Mouse (Mus musculus): ENCODE measurements around the gene Svep1. TPM values are rescaled to one million over a fixed set of nuclear protein-coding genes. Genes with fewer than 3 reads are reported as not detected.
A peak's percentile ranks its signal among the peaks of the same experiment; 100 is the strongest.

Gene Svep1
- total RNA-seq, 2 experiments from 2014 or later, result 5.1 to 7.5 TPM

- Histone ChIP-seq H3K4me3 (no peak overlapping the region), H3K27ac (no peak overlapping the region)
- intact Hi-C loops (cut with DNase I), result no loop called here
- TF ChIP-seq CTCF (IDR thresholded peaks at IDR 0.05), result no peak
- no peak for DNase-seq
Measured at GRCm38 (mm10) chr4:58055653-58056052, 151.0 kb downstream of the Svep1 start.

GRCm38 (mm10) chr4:58054441-58054840 lies 152.2 kb downstream of the Svep1 start:
- DNase-seq, result no peak
- intact Hi-C loops (cut with DNase I), result no loop called here
- no peak for TF ChIP-seq CTCF (IDR thresholded peaks at IDR 0.05)

GRCm38 (mm10) chr4:58050746-58051145 lies 155.9 kb downstream of the Svep1 start:
- no peak for TF ChIP-seq CTCF (IDR thresholded peaks at IDR 0.05)
- DNase-seq, result no peak
- intact Hi-C loops (cut with DNase I), result no loop called here
- Histone ChIP-seq H3K27ac (no peak overlapping the region), H3K4me3 (no peak overlapping the region)

More at GRCm38 (mm10) chr4:58054441-58054840, 152.2 kb downstream of the Svep1 start:
- Histone ChIP-seq H3K4me3 (no peak overlapping the region), H3K27ac (no peak overlapping the region)

- Histone ChIP-seq H3K27ac (no peak overlapping the region), H3K4me3 (no peak overlapping the region)
- intact Hi-C loops (cut with DNase I), result no loop called here
- no peak for TF ChIP-seq CTCF (IDR thresholded peaks at IDR 0.05)
- no peak for DNase-seq
Measured at GRCm38 (mm10) chr4:58050276-58050675, 156.4 kb downstream of the Svep1 start.

GRCm38 (mm10) chr4:58044833-58045232 lies 161.8 kb downstream of the Svep1 start:
- intact Hi-C loops (cut with DNase I), result no loop called here
- no peak for DNase-seq
- no peak overlapping the region for H3K27ac ChIP-seq
- no peak for TF ChIP-seq CTCF (IDR thresholded peaks at IDR 0.05)
- H3K4me3 ChIP-seq, result no peak overlapping the region

DNA sequence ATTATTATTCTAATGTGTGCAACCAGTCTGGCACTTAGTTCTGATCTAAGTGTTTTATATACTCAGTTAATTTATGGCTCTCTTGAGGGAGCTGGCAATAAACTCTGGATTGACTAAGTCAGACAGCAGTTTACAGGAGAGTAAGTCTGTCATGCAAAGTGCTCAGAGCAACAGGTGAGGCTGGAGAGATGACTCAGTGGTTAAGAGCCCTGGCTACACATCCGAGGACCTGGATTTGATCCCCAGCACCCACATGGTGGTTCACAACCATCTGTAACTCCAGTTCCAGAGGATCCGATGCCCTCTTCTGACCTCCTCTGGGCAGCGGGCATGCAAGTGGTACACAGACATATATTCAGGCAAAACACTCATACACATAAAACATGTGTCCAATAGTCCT lies 162.3 kb downstream of the Svep1 start:
- no peak for TF ChIP-seq CTCF (IDR thresholded peaks at IDR 0.05)
- intact Hi-C loops (cut with DNase I), result no loop called here
- H3K27ac ChIP-seq, result no peak overlapping the region
- no peak for DNase-seq
- no peak overlapping the region for H3K4me3 ChIP-seq

- DNase-seq, result no peak
- no peak overlapping the region for H3K4me3 ChIP-seq
- intact Hi-C loops (cut with DNase I), result no loop called here
- no peak for TF ChIP-seq CTCF (IDR thresholded peaks at IDR 0.05)
- no peak overlapping the region for H3K27ac ChIP-seq
Measured at GRCm38 (mm10) chr4:58040093-58040492, 166.6 kb downstream of the Svep1 start.

GRCm38 (mm10) chr4:58037096-58037705 lies 169.5 kb downstream of the Svep1 start:
- no peak for TF ChIP-seq CTCF (IDR thresholded peaks at IDR 0.05)
- DNase-seq, result no peak
- Histone ChIP-seq H3K4me3 (no peak overlapping the region), H3K27ac (no peak overlapping the region)
- intact Hi-C loops (cut with DNase I), result no loop called here

DNA sequence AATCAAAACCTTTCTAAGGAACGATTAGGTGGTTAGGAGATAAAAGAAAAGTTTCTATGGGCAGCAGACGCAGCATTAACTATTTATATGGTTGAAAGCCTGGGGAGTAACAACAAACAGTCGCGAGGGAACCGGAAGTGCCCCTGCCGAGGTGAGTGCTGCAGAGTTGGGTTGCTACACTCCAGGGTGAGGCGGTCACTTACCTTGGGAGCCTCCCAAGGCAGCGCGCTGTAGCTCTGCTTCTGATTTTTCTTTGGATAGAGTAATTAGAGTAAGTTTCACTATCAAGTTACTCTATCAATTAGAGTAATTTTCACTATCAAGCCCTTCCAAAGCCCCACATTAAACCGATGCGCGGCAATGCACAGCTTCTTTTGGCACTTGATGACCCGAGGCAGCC lies 172.0 kb downstream of the Svep1 start:
- no peak for TF ChIP-seq CTCF (IDR thresholded peaks at IDR 0.05)
- Histone ChIP-seq H3K27ac (no peak overlapping the region), H3K4me3 (peak overlapping the region; percentile 59)
- DNase-seq, result no peak
- intact Hi-C loops (cut with DNase I), result no loop called here

DNA sequence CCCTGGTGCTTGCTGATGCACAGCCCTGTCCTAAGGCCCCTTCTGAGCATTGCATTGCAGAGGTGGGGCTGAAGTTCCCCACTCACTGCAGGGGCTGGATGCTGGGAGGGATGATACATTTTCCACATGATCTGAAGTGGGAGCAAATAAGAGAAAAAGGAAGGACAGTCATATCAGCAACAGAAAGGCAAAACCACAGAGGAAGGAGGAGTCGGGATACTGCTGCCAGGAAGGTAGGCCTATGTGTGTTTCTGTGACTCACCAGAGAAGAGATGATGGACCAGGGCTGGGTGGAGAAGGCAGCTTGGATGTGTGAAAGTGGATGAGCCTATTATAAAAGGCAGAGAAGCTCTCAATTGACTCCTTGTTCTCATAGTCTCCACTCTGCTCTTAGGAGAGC lies 173.9 kb downstream of the Svep1 start:
- intact Hi-C loops (cut with DNase I), result no loop called here
- no peak for DNase-seq
- H3K27ac ChIP-seq, result no peak overlapping the region

DNA sequence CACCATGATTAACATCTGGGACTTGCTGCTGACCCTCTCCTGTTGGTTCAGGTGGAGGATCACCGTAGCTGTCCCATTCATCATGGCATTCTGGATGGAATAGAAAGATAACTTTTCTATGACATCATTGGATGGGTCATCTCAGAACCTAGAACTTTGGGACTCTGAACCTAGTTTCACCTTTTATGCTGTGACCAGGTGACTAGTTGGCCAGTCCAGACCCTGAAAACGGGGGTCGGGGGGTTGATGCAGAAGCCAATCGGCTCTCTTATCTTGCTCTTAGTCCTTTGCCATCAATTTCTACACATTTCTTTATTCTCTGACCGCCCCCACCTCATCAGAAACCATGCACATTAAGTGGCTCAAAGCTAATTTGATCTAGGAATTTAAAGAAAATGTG lies 197.6 kb downstream of the Svep1 start, which contains the start of gene Txndc8:
TSS of gene Txndc8 (minus strand) at position 101 of the 400 bp plus-strand sequence.
- intact Hi-C loops (cut with DNase I), result no loop called here
- no peak for DNase-seq
- H3K4me3 ChIP-seq, result no peak within 1 kb of the TSS
- no peak within 1 kb of the TSS for H3K27ac ChIP-seq
- TF ChIP-seq CTCF (IDR thresholded peaks at IDR 0.05), result no peak

More for the DNA sequence above, 173.9 kb downstream of the Svep1 start:
- no peak for TF ChIP-seq CTCF (IDR thresholded peaks at IDR 0.05)
- no peak overlapping the region for H3K4me3 ChIP-seq

DNA sequence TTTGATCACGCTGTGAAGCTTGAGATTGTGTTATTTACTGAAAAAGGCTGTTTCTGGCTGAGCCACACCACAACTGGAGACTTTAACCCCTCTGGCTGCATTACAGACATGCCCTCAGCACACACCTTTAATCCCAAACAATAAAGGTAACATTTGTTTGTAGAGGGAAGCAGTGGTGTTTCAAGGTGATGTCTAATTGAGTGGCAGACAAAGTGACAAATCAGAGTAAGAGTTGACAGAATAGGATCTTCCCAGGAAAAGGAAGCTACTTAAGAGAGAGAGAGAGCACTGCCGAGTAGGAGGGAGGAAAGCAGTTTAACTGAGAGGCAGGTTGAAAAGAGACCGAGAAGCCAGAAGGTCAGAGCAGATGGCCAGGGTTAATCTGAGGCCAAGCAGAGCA lies 203.2 kb downstream of the Svep1 start:
- DNase-seq, result no peak
- intact Hi-C loops (cut with DNase I), result no loop called here
- no peak for TF ChIP-seq CTCF (IDR thresholded peaks at IDR 0.05)
- Histone ChIP-seq H3K27ac (no peak overlapping the region), H3K4me3 (no peak overlapping the region)

Other genes starting within 250 kb of the Svep1 start
- gene Txndc8, start 197.7 kb downstream of the Svep1 start, total RNA-seq (2021), result not detected
- 10 to 100 TPM; 20.4 to 66.6 TPM for gene Musk, start 79.1 kb upstream of the Svep1 start, total RNA-seq (2021)